Mouse (Mus musculus) midbrain, postnatal 0 days (tissue): ENCODE measurements around the gene Mycbp2. TPM values are rescaled to one million over a fixed set of nuclear protein-coding genes. Genes with fewer than 3 reads are reported as not detected.

ENCODE experiments used
- ATAC-seq: fragments of 200-750 bp; cut with Nextera tagmentation; 2 replicates; pipeline ENCODE4 v1.8.0; 2017; ENCODE audit warnings: moderate number of reproducible peaks, mild to moderate bottlenecking, moderate TSS enrichment, moderate library complexity; ENCODE audit not compliant: low FRiP score
- DNase-seq: peaks from one replicate; pipeline ENCODE4 v3.0.0-alpha.2; 2015; ENCODE audit warnings: low spot score
- H3K27ac ChIP-seq: fragments of 300-500 bp; sonication (generic); 2 replicates; pipeline ENCODE4 v1.5.1; 2014; ENCODE audit warnings: low read depth, mild to moderate bottlenecking, low read length, mixed read lengths
- H3K27me3 ChIP-seq: fragments of 300-500 bp; sonication (generic); 2 replicates; pipeline ENCODE4 v1.6.1; 2014; ENCODE audit warnings: low read length, control low read depth, mixed read lengths; ENCODE audit not compliant: insufficient read depth
- H3K36me3 ChIP-seq: fragments of 300-500 bp; sonication (generic); 2 replicates; pipeline ENCODE4 v1.6.1; 2014; ENCODE audit warnings: low read length, control low read depth, mixed read lengths; ENCODE audit not compliant: insufficient read depth
- H3K4me1 ChIP-seq: fragments of 300-500 bp; sonication (generic); 2 replicates; pipeline ENCODE4 v1.6.1; 2014; ENCODE audit warnings: mild to moderate bottlenecking, control low read depth, antibody characterized with exemption, low read length, mixed read lengths; ENCODE audit not compliant: insufficient read depth
- H3K4me2 ChIP-seq: fragments of 300-500 bp; sonication (generic); 2 replicates; pipeline ENCODE4 v1.6.1; 2014; ENCODE audit warnings: low read depth, mild to moderate bottlenecking, low read length, mixed read lengths; ENCODE audit not compliant: poor library complexity, severe bottlenecking
- H3K4me3 ChIP-seq: fragments of 300-500 bp; sonication (generic); 2 replicates; pipeline ENCODE4 v1.5.1; 2014; ENCODE audit warnings: low read depth, mild to moderate bottlenecking, low read length, moderate library complexity
- H3K9ac ChIP-seq: fragments of 300-500 bp; sonication (generic); replicated peaks from 2 replicates; pipeline ENCODE4 v1.6.1; 2014; ENCODE audit warnings: mild to moderate bottlenecking, low read length, moderate library complexity, mixed read lengths; ENCODE audit not compliant: poor library complexity, severe bottlenecking
- H3K9me3 ChIP-seq: fragments of 300-500 bp; sonication (generic); 2 replicates; pipeline ENCODE4 v1.6.1; 2016; ENCODE audit warnings: low read length, control low read depth
- CTCF ChIP-seq: IDR thresholded peaks from 2 replicates; pipeline ENCODE4 v1.5.1; 2016; ENCODE audit warnings: antibody characterized with exemption, mild to moderate bottlenecking
- WGBS: fragments of 180-500 bp; shearing (Covaris S2); extraction: QIAGEN DNeasy Blood & Tissue Kit; methylation state at CpG from one replicate; pipeline ENCODE4 v1.1.7; 2014; 5-methylcytosine and 5-hydroxymethylcytosine counted together
- polyA plus RNA-seq: library from polyadenylated mRNA; unstranded; fragments of >200 nt; fragmentation: Nextera tagmentation; extraction: Ambion mirVana; gene quantifications from 2 replicates; pipeline ENCODE4 v1.2.1, GENCODE M21; 2015
- total RNA-seq: library from RNA; depleted of rRNA; stranded (reverse); fragments of >200 nt; gene quantifications from 2 replicates; pipeline ENCODE4 v1.2.3, GENCODE M21; 2014

Gene Mycbp2
- total and polyA plus RNA-seq, 2 experiments from 2014 or later: 64.2 to 110 TPM

GRCm38 (mm10) chr14:103098587-103099235 lies 247.9 kb downstream of the Mycbp2 start:
- Histone ChIP-seq H3K4me1 (peaks cover 14% of the 10 kb centered on the region), H3K9ac (peak overlapping the region; percentile 96), H3K27ac (peak overlapping the region; percentile 95), H3K4me2 (peak overlapping the region; percentile 71), H3K27me3 (no peaks in the 10 kb centered on the region), H3K9me3 (no peaks in the 10 kb centered on the region), H3K36me3 (no peaks in the 10 kb centered on the region), H3K4me3 (peak overlapping the region; percentile 95)
- WGBS: under 1% methylated on average over 44 of the region's 86 CpGs
- TF ChIP-seq CTCF: no peak
- DNase-seq: peak; percentile 85
- ATAC-seq: peak; percentile 82

GRCm38 (mm10) chr14:103098213-103098586 lies 248.4 kb downstream of the Mycbp2 start:
- WGBS: 1% methylated on average over 2 of the region's 2 CpGs
- H3K27ac ChIP-seq: no peak overlapping the region
- ATAC-seq: no peak

GRCm38 (mm10) chr14:103096621-103097020 lies 250.0 kb downstream of the Mycbp2 start:
- WGBS: 77% methylated on average over 6 of the region's 6 CpGs

More at GRCm38 (mm10) chr14:103098213-103098586, 248.4 kb downstream of the Mycbp2 start:
- Histone ChIP-seq H3K9me3 (no peaks in the 10 kb centered on the region), H3K4me3 (peak overlapping the region; percentile 95), H3K27me3 (no peaks in the 10 kb centered on the region), H3K4me1 (peaks cover 14% of the 10 kb centered on the region), H3K9ac (peak overlapping the region; percentile 96), H3K36me3 (no peaks in the 10 kb centered on the region), H3K4me2 (peak overlapping the region; percentile 71)
- no peak for DNase-seq
- TF ChIP-seq CTCF: no peak

GRCm38 (mm10) chr14:103095826-103096225 lies 250.8 kb downstream of the Mycbp2 start:
- peaks cover 8% of the 10 kb centered on the region; the same call in 1 of the 2 replicates for H3K36me3 ChIP-seq
- no peaks in the 10 kb centered on the region for H3K9me3 ChIP-seq
- no peak overlapping the region for H3K9ac ChIP-seq
- DNase-seq (no peak), ATAC-seq (no peak)
- no peak for TF ChIP-seq CTCF
- H3K27ac ChIP-seq: no peak overlapping the region
- WGBS: 90% methylated on average over 8 of the region's 8 CpGs
- no peak overlapping the region for H3K4me2 ChIP-seq
- peaks cover 14% of the 10 kb centered on the region for H3K4me1 ChIP-seq
- no peaks in the 10 kb centered on the region for H3K27me3 ChIP-seq
- H3K4me3 ChIP-seq: no peak overlapping the region

More at GRCm38 (mm10) chr14:103096621-103097020, 250.0 kb downstream of the Mycbp2 start:
- Histone ChIP-seq H3K4me2 (no peak overlapping the region), H3K9ac (no peak overlapping the region), H3K27me3 (no peaks in the 10 kb centered on the region), H3K4me3 (no peak overlapping the region), H3K9me3 (no peaks in the 10 kb centered on the region), H3K4me1 (peaks cover 14% of the 10 kb centered on the region), H3K27ac (no peak overlapping the region), H3K36me3 (peaks cover 2% of the 10 kb centered on the region; the same call in 1 of the 2 replicates)
- ATAC-seq (no peak), DNase-seq (no peak)
- no peak for TF ChIP-seq CTCF

GRCm38 (mm10) chr14:103095036-103095435 lies 251.6 kb downstream of the Mycbp2 start:
- WGBS: 86% methylated on average over 8 of the region's 8 CpGs
- H3K36me3 ChIP-seq: peaks cover 8% of the 10 kb centered on the region; the same call in 1 of the 2 replicates
- peaks cover 14% of the 10 kb centered on the region for H3K4me1 ChIP-seq
- TF ChIP-seq CTCF: no peak
- ATAC-seq (no peak), DNase-seq (no peak)
- no peaks in the 10 kb centered on the region for H3K27me3 ChIP-seq
- H3K4me2 ChIP-seq: no peak overlapping the region
- no peak overlapping the region for H3K27ac ChIP-seq
- no peak overlapping the region for H3K4me3 ChIP-seq
- H3K9ac ChIP-seq: no peak overlapping the region
- no peaks in the 10 kb centered on the region for H3K9me3 ChIP-seq

- Histone ChIP-seq H3K4me1 (peaks cover 14% of the 10 kb centered on the region), H3K9ac (no peak overlapping the region), H3K4me2 (no peak overlapping the region), H3K27me3 (no peaks in the 10 kb centered on the region), H3K36me3 (peaks cover 8% of the 10 kb centered on the region; the same call in 1 of the 2 replicates), H3K4me3 (no peak overlapping the region), H3K9me3 (no peaks in the 10 kb centered on the region), H3K27ac (no peak overlapping the region)
- DNase-seq (no peak), ATAC-seq (no peak)
- 87% methylated on average over 4 of the region's 4 CpGs for WGBS
- no peak for TF ChIP-seq CTCF
Observed at GRCm38 (mm10) chr14:103093670-103094069, 252.9 kb downstream of the Mycbp2 start.
